Mouse (Mus musculus): ENCODE measurements around the gene Slc11a1.

DNA sequence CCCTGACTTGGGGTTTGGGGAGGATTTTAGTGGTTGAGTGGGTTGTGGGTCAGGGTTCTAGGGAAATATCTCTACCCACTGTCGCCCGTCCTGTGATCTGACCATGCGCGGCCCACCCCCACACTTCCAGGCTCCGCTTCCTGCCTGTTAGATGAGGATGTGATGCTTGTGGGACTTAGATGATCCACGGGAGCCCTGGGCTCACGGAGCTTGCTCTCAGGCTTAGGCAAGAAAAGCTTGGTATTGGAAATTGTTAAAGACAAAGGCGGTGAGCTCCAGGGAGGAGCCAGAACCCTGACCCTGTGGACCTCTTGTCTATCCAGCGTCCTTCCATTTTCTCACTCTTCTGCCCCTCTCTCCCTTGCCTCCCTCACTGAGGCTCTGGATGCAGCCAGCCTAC is 35.1 kb upstream of the Slc11a1 start:
- 0 out of 2 replicates have a peak, but pooled peaks have one; percentile 2 for TF ChIP-seq CTCF (IDR thresholded peaks at IDR 0.05; ENCODE audit: low read depth, low read length)
- TF ChIP-seq POLR2A (IDR thresholded peaks at IDR 0.05; ENCODE audit: extremely low read depth, insufficient read depth, low read length): no peak
